Mouse (Mus musculus) embryo, embryonic 9.5 days (tissue): ENCODE results near the gene Klhdc1.
A peak's percentile ranks its signal among the peaks of the same experiment; 100 is the strongest.

Source experiments
- DNase-seq: peaks from one replicate; pipeline ENCODE4 v3.0.0-alpha.2; 2017; ENCODE audit errors: extremely low spot score

The Klhdc1 gene

DNA sequence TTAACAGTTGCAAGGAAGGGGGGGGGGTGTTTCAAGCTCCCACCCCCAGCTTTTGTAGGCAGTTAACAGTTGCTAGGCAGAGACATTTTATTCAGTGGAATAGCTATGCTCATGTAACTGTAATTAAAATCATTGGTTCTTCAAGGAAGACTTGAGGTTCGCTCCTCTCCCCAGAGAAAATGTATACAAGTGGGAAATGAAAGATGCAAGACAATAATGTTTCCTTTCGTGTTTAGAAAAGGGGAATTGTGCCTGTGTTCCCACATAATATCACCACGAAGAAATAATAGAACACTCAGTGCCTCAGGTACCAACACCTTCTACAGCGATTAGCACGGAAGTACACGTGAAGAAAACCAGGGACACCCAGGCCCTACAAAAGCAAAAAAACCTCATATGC is at the start of gene Klhdc1:
TSS of gene Klhdc1 (plus strand) at position 301 of the 400 bp plus-strand sequence.
- DNase-seq, result no peak

- DNase-seq, result no peak
Measured at GRCm38 (mm10) chr12:69191396-69191795, 49.6 kb upstream of the Klhdc1 start.

GRCm38 (mm10) chr12:69192637-69193036 is 48.3 kb upstream of the Klhdc1 start:
- DNase-seq, result no peak

DNA sequence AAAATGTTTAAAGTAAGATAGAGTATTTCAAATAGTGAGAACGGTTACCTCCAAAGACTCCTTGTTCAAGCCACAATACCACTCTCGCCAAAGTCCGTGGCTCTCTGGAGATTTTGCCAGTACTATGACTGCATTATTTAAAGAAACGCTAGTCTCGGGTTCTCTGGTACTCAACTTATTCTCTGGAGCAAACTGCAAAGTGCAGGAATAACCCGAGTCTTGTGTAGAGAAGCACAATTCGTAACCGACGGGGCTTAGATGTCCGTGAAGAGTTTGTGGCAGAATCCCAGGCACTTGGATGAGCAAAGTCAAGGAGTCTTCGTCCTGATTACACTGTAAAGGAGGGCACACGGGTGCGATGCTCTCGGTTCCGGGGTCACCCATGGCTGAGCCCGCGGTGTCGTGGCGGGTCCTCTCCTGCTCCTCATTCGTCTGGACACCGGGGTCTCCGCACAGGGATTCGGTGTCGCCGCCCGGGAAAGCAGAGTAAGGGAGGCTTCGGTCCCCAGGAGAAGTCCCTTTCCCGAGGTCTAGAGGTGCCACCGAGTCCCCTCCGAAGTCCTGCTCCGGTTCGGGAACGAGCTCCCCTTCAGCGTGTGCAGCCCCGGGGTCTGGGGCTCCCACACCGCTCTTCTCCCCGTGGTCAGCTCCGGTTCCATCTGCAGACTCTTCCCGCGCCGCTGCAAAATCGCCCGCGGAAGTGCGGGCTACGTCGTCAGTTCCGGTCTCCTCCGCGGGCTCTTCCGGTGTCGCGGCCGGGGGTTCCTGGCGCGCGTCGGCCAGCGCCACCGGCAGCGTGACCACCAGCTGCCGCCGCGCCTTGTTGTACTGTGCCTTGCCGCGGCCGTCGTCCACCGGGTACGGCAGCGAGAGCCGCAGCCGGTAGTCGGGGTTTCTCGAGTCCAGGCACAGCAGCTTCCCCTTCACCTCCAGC is 44.3 kb upstream of the Klhdc1 start, which contains the start of gene Gm49383:
TSS of gene Gm49383 (minus strand) at position 661 of the 934 bp plus-strand sequence.
- no peak for DNase-seq

DNA sequence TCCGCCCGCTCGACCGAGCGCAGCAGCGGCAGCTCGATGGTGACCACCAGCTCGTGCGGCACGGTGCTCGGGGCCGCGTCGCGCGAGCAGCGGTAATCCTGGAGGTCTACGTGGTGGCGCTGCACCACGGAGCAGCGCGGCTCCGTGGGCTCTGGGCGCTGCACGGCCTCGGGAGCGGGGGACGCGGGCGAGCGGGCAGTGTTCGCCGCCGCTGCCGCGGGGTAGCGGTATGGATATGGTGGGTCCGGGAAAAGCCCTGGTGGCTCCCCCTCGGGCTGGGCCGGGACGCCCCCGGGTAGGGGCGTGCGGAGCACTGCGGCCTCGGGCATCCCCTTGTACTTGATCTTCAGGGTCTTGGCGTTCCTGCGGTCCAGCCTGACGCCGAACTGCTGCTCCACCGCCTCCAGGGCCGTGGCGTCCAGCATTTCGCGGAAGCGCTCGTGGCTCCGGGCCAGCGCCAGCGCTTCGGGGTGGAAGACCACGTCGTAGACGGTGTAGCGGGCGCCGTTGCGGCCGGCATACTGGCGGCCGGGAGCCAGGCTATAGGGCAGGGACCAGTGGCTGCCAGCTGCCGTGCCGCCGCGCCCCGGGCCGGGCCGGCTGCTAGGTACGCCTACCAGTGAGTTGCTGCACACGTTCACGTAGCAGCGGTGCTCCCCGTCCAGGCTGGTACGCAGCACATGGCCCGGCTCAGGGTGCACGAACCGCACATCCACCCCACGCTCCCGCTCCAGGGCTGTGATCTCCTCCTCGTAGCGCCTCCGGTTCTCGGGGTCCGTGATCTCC is 43.4 kb upstream of the Klhdc1 start:
- peak; percentile 78 for DNase-seq

GRCm38 (mm10) chr12:69198164-69198535 is 42.8 kb upstream of the Klhdc1 start, which contains the start of gene Dnaaf2:
Gene Dnaaf2, minus strand, starts transcription at chr12:69198429.
- peak; percentile 82 for DNase-seq

GRCm38 (mm10) chr12:69198985-69199384 is 42.0 kb upstream of the Klhdc1 start:
- no peak for DNase-seq

DNA sequence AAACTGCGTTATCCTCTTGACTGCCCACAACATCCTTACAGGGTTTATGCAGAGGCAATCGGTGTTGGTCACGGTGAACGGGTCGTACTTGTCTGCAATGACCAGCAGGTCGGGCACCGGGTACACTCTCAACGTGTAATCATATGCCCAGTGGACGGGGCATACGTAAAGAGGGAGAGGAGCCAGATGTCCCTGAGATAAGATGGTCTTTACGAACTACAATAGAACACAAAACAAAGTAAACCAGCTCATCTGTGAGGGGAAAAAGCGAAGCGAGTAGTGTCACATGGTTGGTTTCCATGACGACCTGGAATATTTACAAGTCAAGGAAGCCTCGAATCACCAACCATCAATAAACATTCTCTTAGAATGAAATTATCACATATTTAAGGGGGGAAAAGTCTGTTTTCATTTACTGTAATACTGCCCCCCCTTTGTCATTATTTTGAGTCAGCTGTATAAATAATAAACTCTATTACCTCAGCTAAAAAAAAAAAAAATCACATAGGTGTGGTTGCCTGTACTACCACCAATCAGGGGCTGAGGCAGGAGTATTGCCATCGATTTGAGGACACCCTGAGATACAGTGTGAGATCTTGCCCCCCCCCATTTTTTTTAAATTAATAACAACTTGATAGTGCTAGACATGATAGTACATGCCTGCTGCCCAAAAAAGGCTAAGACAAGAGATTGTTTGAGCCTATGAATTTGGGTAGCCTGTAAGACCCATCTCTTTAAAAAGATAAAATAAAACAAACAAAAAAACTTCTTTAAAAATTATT is 36.7 kb upstream of the Klhdc1 start, which contains the start of gene Gm49384:
TSS of gene Gm49384 (minus strand) at position 216 of the 782 bp plus-strand sequence.
- DNase-seq, result no peak

DNA sequence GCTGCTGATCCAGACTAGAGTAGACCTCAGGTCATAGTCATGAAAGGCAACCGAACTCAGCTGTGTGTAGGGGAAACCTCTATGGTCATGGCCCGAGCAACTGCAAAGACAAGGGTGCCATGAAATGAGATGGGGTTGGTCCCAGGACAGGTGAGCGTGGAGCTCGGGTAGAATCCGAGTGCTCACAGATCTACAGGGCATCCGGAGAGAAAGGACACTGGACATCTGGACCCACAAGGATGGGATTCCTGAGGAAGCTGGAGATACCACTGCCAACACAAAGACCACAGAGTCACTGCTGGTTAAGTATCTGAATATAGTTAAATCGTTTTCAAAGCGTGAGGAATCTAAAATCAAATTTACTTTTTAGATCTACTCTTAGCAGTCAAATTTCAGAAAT is 33.6 kb upstream of the Klhdc1 start:
- no peak for DNase-seq

GRCm38 (mm10) chr12:69207926-69208325 is 33.0 kb upstream of the Klhdc1 start:
- no peak for DNase-seq

DNA sequence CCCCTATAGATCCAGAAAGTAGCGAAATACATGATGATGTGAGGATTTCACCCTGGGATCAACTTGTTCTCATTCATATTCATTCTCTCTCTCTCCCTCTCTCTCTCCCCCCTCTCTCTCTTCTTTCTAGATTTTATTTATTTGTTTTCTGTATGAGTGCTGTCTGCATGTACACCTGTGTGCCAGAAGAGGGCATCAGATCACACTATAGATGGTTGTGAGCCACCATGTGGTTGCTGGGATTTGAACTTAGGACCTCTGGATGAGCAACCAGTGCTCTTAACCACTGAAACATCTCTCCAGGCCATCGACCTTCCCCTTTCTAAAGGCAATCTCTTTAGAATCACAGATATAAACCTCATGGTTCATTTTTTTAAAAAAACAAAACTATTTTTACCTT is 32.5 kb upstream of the Klhdc1 start:
- no peak for DNase-seq

- DNase-seq, result no peak
Measured at GRCm38 (mm10) chr12:69210056-69210979, 30.7 kb upstream of the Klhdc1 start.

GRCm38 (mm10) chr12:69211057-69211456 is 29.9 kb upstream of the Klhdc1 start:
- no peak for DNase-seq

- DNase-seq, result no peak
Measured at GRCm38 (mm10) chr12:69213186-69213777, 27.7 kb upstream of the Klhdc1 start.

DNA sequence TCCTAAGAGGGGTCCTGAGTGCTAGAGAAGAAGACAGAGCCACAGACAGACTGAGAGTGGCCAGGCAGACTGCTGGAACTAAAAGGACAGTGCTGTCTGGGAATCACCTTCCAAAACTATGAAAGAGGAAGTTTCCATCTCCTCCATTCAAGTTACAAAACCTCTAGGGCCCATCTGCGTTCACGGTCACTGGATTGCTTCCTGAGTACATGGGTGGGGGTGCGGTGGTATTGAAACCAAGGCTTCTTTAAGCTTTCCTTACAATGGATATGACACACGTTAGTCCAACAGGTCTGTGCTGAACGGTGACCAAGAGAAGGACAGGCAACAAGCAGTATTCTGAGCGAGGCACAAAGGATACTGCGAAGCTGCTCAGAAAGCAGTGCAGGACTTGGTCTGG is 26.6 kb upstream of the Klhdc1 start:
- no peak for DNase-seq

DNA sequence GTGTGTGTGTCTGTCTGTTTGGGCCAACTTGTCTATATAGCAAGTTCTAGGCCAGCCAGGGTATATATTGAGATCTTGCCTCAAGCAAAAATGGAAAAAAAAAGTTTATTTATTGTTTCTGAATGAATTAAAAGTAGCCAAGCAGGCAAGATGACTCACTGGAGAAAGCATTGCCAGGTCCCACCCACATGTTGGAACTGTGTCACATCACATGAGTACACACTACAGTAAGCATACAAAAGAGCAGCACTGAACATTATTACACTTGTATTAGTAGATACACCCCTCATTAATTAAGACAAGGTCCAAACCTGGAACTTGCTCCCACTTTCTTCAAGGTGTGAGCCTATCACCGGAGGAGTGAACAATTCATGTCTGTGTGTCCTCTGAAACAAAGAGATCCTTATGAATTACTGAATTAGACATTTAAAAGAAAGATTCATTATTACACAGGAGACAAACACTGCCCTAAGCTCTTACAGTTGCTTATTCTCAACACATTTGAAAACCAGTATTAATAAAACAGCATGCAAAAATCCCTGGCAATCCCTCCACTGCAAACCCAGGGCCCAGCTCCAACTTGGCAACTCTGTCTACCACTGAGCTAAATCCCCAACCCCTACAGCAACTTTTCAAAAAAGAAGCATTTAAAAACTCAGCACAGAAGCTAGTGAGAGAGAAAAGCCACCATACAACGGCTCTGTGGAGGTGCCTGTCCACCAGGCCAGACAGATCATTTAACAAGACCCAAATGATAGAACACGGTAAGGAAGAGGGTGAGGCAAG is 25.8 kb upstream of the Klhdc1 start:
- DNase-seq, result no peak

- no peak for DNase-seq
Measured at GRCm38 (mm10) chr12:69216587-69216986, 24.4 kb upstream of the Klhdc1 start.

GRCm38 (mm10) chr12:69220613-69221277 is 20.2 kb upstream of the Klhdc1 start:
- DNase-seq, result no peak
